Mouse (Mus musculus) myocyte (in vitro differentiated cells): Measurements from ENCODE around the gene Scn3b. TPM values are rescaled to one million over a fixed set of nuclear protein-coding genes. Genes with fewer than 3 reads are reported as not detected.

Experiments used
- H3K27me3 ChIP-seq: one replicate; pipeline ENCODE4 v1.6.1; 2011; ENCODE audit not compliant: control insufficient read depth, insufficient read depth, insufficient read length
- H3K36me3 ChIP-seq: one replicate; pipeline ENCODE4 v1.6.1; 2011; ENCODE audit not compliant: control insufficient read depth, insufficient read depth
- H3K4me2 ChIP-seq: one replicate; pipeline ENCODE4 v1.6.1; 2011; ENCODE audit warnings: low read depth, control low read depth
- H3K4me3 ChIP-seq: one replicate; pipeline ENCODE4 v1.5.1; 2011; ENCODE audit warnings: mild to moderate bottlenecking, control low read depth, moderate library complexity
- H3K79me2 ChIP-seq: one replicate; pipeline ENCODE4 v1.6.1; 2011; ENCODE audit not compliant: control insufficient read depth, insufficient read depth
- H3ac ChIP-seq: one replicate; pipeline ENCODE4 v1.6.1; 2011; ENCODE audit not compliant: control insufficient read depth, insufficient read length
- CEBPB ChIP-seq: IDR thresholded peaks from 2 replicates; pipeline ENCODE4 v1.6.1; 2011; ENCODE audit warnings: mild to moderate bottlenecking, moderate library complexity; ENCODE audit not compliant: poor library complexity, insufficient read depth, severe bottlenecking
- E2F4 ChIP-seq: IDR thresholded peaks from one replicate; pipeline ENCODE4 v1.6.1; 2011; ENCODE audit warnings: mild to moderate bottlenecking, control low read depth, moderate library complexity; ENCODE audit not compliant: insufficient read depth
- MAX ChIP-seq: IDR thresholded peaks from one replicate; pipeline ENCODE4 v1.6.1; 2011; ENCODE audit warnings: low read depth, mild to moderate bottlenecking, control low read depth
- MYOD1 ChIP-seq, 3 experiments: IDR thresholded peaks; one replicate each; pipeline ENCODE4 v1.6.1; 2011; ENCODE audit warnings: control low read depth in 2 of 3, low read depth in 2 of 3, mild to moderate bottlenecking in 2 of 3, moderate library complexity in 1 of 3; ENCODE audit not compliant: insufficient read length in 2 of 3, control insufficient read depth in 1 of 3
- MYOG ChIP-seq, 3 experiments: IDR thresholded peaks; one replicate each; pipeline ENCODE4 v1.6.1; 2011; ENCODE audit warnings: control low read depth in 2 of 3, low read depth in 2 of 3, mild to moderate bottlenecking in 2 of 3; ENCODE audit not compliant: insufficient read length in 2 of 3, control insufficient read depth in 1 of 3, insufficient read depth in 1 of 3
- POLR2A ChIP-seq: IDR thresholded peaks from one replicate; pipeline ENCODE4 v1.6.1; 2011; ENCODE audit warnings: low read depth, mild to moderate bottlenecking, control low read depth, moderate library complexity; ENCODE audit not compliant: insufficient read length
- POLR2AphosphoS2 ChIP-seq: IDR thresholded peaks from one replicate; pipeline ENCODE4 v1.6.1; 2011; ENCODE audit warnings: low read depth, control low read depth; ENCODE audit not compliant: insufficient read length
- REST ChIP-seq: IDR thresholded peaks from one replicate; pipeline ENCODE4 v1.6.1; 2011; ENCODE audit warnings: mild to moderate bottlenecking, control low read depth, moderate library complexity; ENCODE audit not compliant: insufficient read depth, insufficient read length
- SRF ChIP-seq: IDR thresholded peaks from one replicate; pipeline ENCODE4 v1.6.1; 2011; ENCODE audit warnings: low read depth; ENCODE audit not compliant: control insufficient read depth, insufficient read length
- TCF12 ChIP-seq: IDR thresholded peaks from one replicate; pipeline ENCODE4 v1.6.1; 2011; ENCODE audit warnings: mild to moderate bottlenecking, control low read depth; ENCODE audit not compliant: poor library complexity, insufficient read depth, severe bottlenecking
- TCF3 ChIP-seq: IDR thresholded peaks from one replicate; pipeline ENCODE4 v1.6.1; 2011; ENCODE audit warnings: low read depth, control low read depth; ENCODE audit not compliant: insufficient read length
- USF1 ChIP-seq: IDR thresholded peaks from one replicate; pipeline ENCODE4 v1.6.1; 2011; ENCODE audit warnings: low read depth, mild to moderate bottlenecking, control low read depth, moderate library complexity
- polyA plus RNA-seq: library from polyadenylated mRNA; unstranded; fragments of >200 nt; fragmentation: generic; extraction: Trizol; gene quantifications from one replicate; pipeline ENCODE4 v1.2.1, GENCODE M21; 2012; ENCODE audit warnings: missing spikeins

The Scn3b gene
- polyA plus RNA-seq, 1 experiment: 0.38 TPM

- Histone ChIP-seq H3K36me3 (no peaks in the 10 kb centered on the region), H3ac (no peak overlapping the region), H3K4me2 (no peak overlapping the region), H3K79me2 (peaks cover 6% of the 10 kb centered on the region), H3K4me3 (no peak overlapping the region), H3K27me3 (no peaks in the 10 kb centered on the region)
- TF ChIP-seq TCF3 (no peak), REST (no peak), TCF12 (no peak), SRF (no peak), CEBPB (no peak), MYOG (IDR thresholded peaks at IDR 0.05; ENCODE audit: control insufficient read depth in 1 of 3, insufficient read depth in 1 of 3, insufficient read length in 2 of 3, low read depth in 2 of 3) (no peak), MAX (no peak), POLR2A (no peak)
Measured at GRCm38 (mm10) chr9:40334617-40335016, 65.6 kb downstream of the Scn3b start.

DNA sequence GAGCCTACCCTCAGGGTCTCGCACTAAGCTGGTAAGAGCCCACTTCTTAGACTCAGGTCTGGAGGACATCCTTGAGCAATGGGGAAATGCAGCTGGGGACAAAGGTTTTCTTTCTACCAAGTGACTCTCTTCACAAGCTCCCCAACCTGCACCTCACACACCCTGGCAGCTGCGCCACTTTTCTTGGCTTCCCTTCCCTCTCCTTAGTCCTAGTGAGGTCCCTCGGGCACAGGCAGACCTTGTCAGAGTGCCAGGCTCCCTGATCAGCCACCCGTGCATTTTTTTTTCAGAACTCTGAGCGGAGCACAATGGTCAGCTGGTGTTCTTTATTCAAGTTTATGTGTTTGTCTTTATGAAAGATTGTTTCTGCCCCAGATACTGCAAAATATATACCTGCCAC lies 67.7 kb downstream of the Scn3b start:
- no peak overlapping the region for H3K4me2 ChIP-seq
- no peaks in the 10 kb centered on the region for H3K27me3 ChIP-seq
- no peaks in the 10 kb centered on the region for H3K36me3 ChIP-seq
- no peak overlapping the region for H3ac ChIP-seq
- TF ChIP-seq CEBPB (no peak), MYOD1 (IDR thresholded peaks at IDR 0.05; ENCODE audit: control insufficient read depth in 1 of 3, insufficient read length in 2 of 3, low read depth in 2 of 3) (no peak), TCF3 (no peak), USF1 (no peak), MYOG (IDR thresholded peaks at IDR 0.05; ENCODE audit: control insufficient read depth in 1 of 3, insufficient read depth in 1 of 3, insufficient read length in 2 of 3, low read depth in 2 of 3) (no peak), MAX (no peak), SRF (no peak), TCF12 (no peak), REST (no peak), POLR2AphosphoS2 (no peak), E2F4 (no peak), POLR2A (no peak)
- H3K79me2 ChIP-seq: peaks cover 6% of the 10 kb centered on the region
- H3K4me3 ChIP-seq: no peak overlapping the region

GRCm38 (mm10) chr9:40337131-40337820 lies 68.3 kb downstream of the Scn3b start:
- H3ac ChIP-seq: no peak overlapping the region
- TF ChIP-seq POLR2AphosphoS2 (no peak), MYOG (IDR thresholded peaks at IDR 0.05; ENCODE audit: control insufficient read depth in 1 of 3, insufficient read depth in 1 of 3, insufficient read length in 2 of 3, low read depth in 2 of 3) (no peak), CEBPB (no peak), MAX (no peak), TCF12 (no peak), SRF (no peak), TCF3 (no peak), REST (no peak), MYOD1 (IDR thresholded peaks at IDR 0.05; ENCODE audit: control insufficient read depth in 1 of 3, insufficient read length in 2 of 3, low read depth in 2 of 3) (no peak), USF1 (no peak), E2F4 (no peak), POLR2A (no peak)

GRCm38 (mm10) chr9:40339578-40339977 lies 70.6 kb downstream of the Scn3b start:
- Histone ChIP-seq H3K79me2 (peaks cover 6% of the 10 kb centered on the region), H3ac (no peak overlapping the region), H3K4me2 (no peak overlapping the region), H3K27me3 (no peaks in the 10 kb centered on the region), H3K36me3 (no peaks in the 10 kb centered on the region), H3K4me3 (no peak overlapping the region)
- TF ChIP-seq TCF12 (no peak), USF1 (no peak), SRF (no peak), TCF3 (no peak), POLR2AphosphoS2 (no peak), MYOG (IDR thresholded peaks at IDR 0.05; ENCODE audit: control insufficient read depth in 1 of 3, insufficient read depth in 1 of 3, insufficient read length in 2 of 3, low read depth in 2 of 3) (no peak), MYOD1 (IDR thresholded peaks at IDR 0.05; ENCODE audit: control insufficient read depth in 1 of 3, insufficient read length in 2 of 3, low read depth in 2 of 3) (no peak), E2F4 (no peak), POLR2A (no peak), MAX (no peak), CEBPB (no peak), REST (no peak)

More at GRCm38 (mm10) chr9:40337131-40337820, 68.3 kb downstream of the Scn3b start:
- H3K4me3 ChIP-seq: no peak overlapping the region
- H3K36me3 ChIP-seq: no peaks in the 10 kb centered on the region
- H3K27me3 ChIP-seq: no peaks in the 10 kb centered on the region
- no peak overlapping the region for H3K4me2 ChIP-seq
- H3K79me2 ChIP-seq: peaks cover 6% of the 10 kb centered on the region

Other genes with a start within 250 kb of the Scn3b start
- gene Olfr981, start 247.8 kb upstream of the Scn3b start, polyA plus RNA-seq: not detected
- not detected for gene Olfr982, start 195.4 kb upstream of the Scn3b start, polyA plus RNA-seq
- gene Olfr983, start 175.6 kb upstream of the Scn3b start, polyA plus RNA-seq: not detected
- gene Olfr984, start 155.0 kb upstream of the Scn3b start, polyA plus RNA-seq: not detected
- gene Olfr985, start 139.0 kb upstream of the Scn3b start, polyA plus RNA-seq: not detected
- gene Tmem225, start 121.1 kb upstream of the Scn3b start, polyA plus RNA-seq: not detected
- not detected for gene Olfr986, start 88.3 kb upstream of the Scn3b start, polyA plus RNA-seq
- 2.4 TPM for gene Zfp202, start 76.9 kb upstream of the Scn3b start, polyA plus RNA-seq